Mouse (Mus musculus): Measurements from ENCODE around the gene Tbc1d24. TPM values are rescaled to one million over a fixed set of nuclear protein-coding genes. Genes with fewer than 3 reads are reported as not detected.

Tbc1d24 gene
- polyA plus RNA-seq, 1 experiment = 1.1 TPM

DNA sequence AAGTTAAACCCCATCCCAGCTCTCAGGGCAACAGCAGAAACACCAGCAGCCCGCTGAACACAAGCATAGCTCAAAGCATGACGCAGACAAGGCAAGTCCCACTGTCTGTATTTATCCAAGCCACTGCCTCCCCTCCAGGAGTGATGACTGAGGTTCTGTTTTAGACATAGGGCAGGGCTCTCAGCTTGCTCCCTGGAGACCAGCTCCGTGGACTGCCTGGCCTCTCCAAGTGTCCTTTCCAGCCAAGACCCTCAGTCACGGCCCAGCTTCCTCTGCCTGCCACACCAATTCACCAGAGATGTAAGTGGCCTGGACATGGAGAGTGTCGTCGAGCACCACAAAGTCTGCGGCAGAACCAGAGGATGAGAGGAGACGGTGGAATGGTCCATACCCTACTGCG is 49.6 kb downstream of the Tbc1d24 start:
- peaks cover 60% of the 10 kb centered on the region for H3K36me3 ChIP-seq (replicated peaks; ENCODE audit: low read length)
- H3K4me3 ChIP-seq (replicated peaks) = no peak overlapping the region
- peaks cover 39% of the 10 kb centered on the region for H3K4me1 ChIP-seq

DNA sequence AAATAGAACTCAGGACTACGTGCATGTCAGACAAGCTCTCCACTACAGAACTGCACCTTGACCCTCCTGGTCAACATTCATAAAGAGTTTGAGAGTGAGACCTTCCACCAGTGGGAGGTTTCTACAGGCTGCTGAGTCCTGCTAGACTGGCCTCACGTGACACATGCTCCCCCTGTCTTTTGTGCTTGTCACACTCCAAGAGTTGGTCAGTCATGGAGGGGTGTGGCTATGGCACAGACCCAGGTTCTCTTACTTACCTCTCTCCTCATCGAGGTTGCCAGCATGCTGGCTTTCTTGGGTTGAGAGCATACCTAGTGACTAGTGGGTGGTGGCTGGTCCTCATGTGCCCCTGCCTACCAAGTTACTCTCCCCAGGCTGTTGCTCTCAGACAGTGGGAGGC is 50.9 kb downstream of the Tbc1d24 start:
- peaks cover 40% of the 10 kb centered on the region for H3K4me1 ChIP-seq
- H3K36me3 ChIP-seq (replicated peaks; ENCODE audit: low read length) = peaks cover 56% of the 10 kb centered on the region
- H3K9me3 ChIP-seq = no peaks in the 10 kb centered on the region
- no peak for TF ChIP-seq GATA1 (IDR thresholded peaks at IDR 0.05; ENCODE audit: borderline replicate concordance, low read length)
- TF ChIP-seq FLI1 (IDR thresholded peaks at IDR 0.05; ENCODE audit: low read length) = no peak
- no peaks in the 10 kb centered on the region for H3K27me3 ChIP-seq (replicated peaks)
- H3K4me3 ChIP-seq (replicated peaks) = no peak overlapping the region

More for the DNA sequence above, 49.6 kb downstream of the Tbc1d24 start:
- no peaks in the 10 kb centered on the region for H3K9me3 ChIP-seq
- TF ChIP-seq GATA1 (IDR thresholded peaks at IDR 0.05; ENCODE audit: borderline replicate concordance, low read length) (no peak), FLI1 (IDR thresholded peaks at IDR 0.05; ENCODE audit: low read length) (no peak)
- no peaks in the 10 kb centered on the region for H3K27me3 ChIP-seq (replicated peaks)

DNA sequence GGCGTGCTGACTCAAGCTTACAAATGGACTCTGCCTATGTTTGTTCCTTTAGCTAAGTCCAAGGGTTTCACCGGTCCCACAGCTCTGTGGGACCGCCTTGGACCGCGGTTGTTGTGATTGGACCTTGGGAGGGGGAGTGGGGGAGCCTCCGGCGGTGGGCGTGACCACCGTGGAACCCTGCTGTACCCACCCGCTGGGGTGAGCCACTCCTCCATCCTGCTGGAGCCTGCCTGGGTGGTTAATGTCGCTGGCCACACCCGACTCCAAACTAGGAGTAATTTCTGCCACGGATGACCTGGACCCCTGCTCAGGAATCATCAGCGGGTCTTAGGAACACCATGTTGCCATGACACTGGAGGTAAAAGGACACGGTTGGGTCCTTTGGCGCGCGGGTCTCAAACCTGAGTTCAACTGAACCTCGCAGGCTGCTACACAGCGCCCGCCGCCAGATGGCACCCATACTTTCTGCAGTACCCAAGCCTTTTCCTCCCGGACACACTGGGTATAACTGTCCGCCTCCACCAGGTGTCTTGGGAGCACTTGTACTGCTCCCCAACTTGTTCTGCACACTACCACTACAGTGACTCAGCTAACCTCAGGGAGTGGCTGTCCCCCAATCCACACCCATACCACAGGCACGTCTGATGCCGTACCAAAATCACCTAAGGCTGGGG is 53.3 kb downstream of the Tbc1d24 start:
- Histone ChIP-seq H3K36me3 (replicated peaks; ENCODE audit: low read length) (peaks cover 35% of the 10 kb centered on the region), H3K27me3 (replicated peaks) (no peaks in the 10 kb centered on the region), H3K9me3 (no peaks in the 10 kb centered on the region), H3K4me1 (peaks cover 25% of the 10 kb centered on the region), H3K4me3 (replicated peaks) (peak overlapping the region; percentile 93)
- no peak for TF ChIP-seq FLI1 (IDR thresholded peaks at IDR 0.05; ENCODE audit: low read length)
- TF ChIP-seq GATA1 (IDR thresholded peaks at IDR 0.05; ENCODE audit: borderline replicate concordance, low read length) = no peak

DNA sequence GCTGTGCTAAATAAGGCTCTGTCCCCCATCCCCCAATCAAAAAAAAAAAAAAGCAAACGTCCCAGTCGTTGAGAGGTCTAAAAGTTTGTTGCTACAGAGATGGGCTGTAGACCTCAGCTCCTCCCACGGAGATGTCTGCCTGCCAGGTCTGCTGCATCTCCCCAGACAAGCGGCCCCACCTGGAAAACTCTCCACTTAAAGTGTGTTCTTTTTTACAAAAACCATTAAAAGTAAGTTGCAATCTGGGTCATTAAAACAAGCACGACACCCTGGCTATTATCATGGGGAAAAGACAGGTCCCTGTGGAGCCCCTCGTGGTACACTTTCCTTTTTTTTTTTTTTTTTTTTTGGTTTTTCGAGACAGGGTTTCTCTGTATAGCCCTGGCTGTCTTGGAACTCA is 54.0 kb downstream of the Tbc1d24 start:
- no peaks in the 10 kb centered on the region for H3K27me3 ChIP-seq (replicated peaks)
- TF ChIP-seq GATA1 (IDR thresholded peaks at IDR 0.05; ENCODE audit: borderline replicate concordance, low read length) = no peak
- no peak for TF ChIP-seq FLI1 (IDR thresholded peaks at IDR 0.05; ENCODE audit: low read length)

DNA sequence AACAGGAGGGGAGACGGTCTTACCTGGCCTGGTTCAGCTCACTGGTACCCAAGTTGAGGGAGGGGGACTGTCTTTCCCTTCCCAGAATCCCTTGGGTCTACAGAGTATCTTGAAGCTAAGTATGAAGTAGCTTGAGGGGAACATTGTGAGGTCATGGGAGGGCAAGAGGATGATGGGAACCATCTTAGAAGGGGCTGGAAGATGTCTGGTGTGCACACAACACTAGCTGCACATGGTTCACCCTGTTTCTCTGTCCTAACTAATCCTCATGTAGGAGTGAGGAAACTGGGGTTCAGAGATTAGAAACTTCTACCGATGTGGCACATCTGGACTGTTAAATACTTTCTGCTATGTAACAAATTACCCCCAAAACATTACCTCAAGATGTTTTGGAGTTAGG is 54.5 kb downstream of the Tbc1d24 start, which contains the start of gene Pdpk1:
Gene Pdpk1, minus strand, starts transcription at position 101 of the 400 bp plus-strand sequence.
- no peak for TF ChIP-seq GATA1 (IDR thresholded peaks at IDR 0.05; ENCODE audit: borderline replicate concordance, low read length)
- no peak for TF ChIP-seq FLI1 (IDR thresholded peaks at IDR 0.05; ENCODE audit: low read length)
- Histone ChIP-seq H3K27me3 (replicated peaks) (no peaks in the 10 kb centered on the region), H3K4me3 (replicated peaks) (peak within 1 kb of the TSS; percentile 93), H3K4me1 (peaks cover 31% of the 10 kb centered on the region), H3K36me3 (replicated peaks; ENCODE audit: low read length) (peaks cover 23% of the 10 kb centered on the region), H3K9me3 (no peaks in the 10 kb centered on the region)

More for the DNA sequence above, 54.0 kb downstream of the Tbc1d24 start:
- Histone ChIP-seq H3K4me1 (peaks cover 27% of the 10 kb centered on the region), H3K36me3 (replicated peaks; ENCODE audit: low read length) (peaks cover 28% of the 10 kb centered on the region), H3K9me3 (no peaks in the 10 kb centered on the region), H3K4me3 (replicated peaks) (no peak overlapping the region)

DNA sequence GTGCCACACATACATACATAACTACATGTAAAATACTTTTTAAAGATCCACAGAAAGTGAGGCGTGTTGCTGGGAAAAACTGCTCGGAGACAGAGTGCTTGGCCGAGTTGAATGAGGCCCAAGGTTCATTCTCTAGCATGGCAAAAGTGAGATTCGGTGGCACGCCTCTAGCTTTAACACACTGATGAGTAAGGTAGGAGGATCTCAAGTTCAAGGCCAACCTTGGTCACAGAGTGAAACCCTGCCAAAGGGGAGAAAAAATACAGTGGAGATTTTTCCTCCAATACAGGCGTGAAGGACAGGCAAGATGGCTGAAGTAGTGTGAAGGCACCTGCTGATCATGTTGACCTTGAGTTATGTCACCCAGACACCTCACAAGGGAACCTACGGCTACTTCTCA is 55.9 kb downstream of the Tbc1d24 start:
- Histone ChIP-seq H3K9me3 (no peaks in the 10 kb centered on the region), H3K4me1 (peaks cover 31% of the 10 kb centered on the region), H3K36me3 (replicated peaks; ENCODE audit: low read length) (peaks cover 9% of the 10 kb centered on the region), H3K4me3 (replicated peaks) (no peak overlapping the region), H3K27me3 (replicated peaks) (no peaks in the 10 kb centered on the region)
- TF ChIP-seq FLI1 (IDR thresholded peaks at IDR 0.05; ENCODE audit: low read length) (no peak), GATA1 (IDR thresholded peaks at IDR 0.05; ENCODE audit: borderline replicate concordance, low read length) (no peak)

DNA sequence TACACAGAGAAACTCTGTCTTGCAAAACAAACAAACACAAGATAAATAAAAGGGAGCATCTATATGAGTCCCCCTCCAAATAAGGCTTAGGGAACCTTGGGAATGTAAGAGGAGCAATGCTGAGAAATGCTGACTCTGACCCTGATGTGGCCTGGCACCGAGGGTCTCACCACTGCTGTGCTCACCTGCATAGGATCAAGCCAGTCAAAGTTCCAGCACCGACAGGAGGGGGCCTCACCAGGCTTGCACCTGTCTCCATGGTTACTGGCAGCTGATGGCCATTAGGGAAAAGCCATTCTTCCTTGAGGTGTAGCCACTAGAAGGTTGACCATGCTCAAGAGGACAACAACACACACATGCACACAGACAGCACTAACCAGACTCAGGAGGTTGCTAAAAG is 62.5 kb downstream of the Tbc1d24 start:
- H3K27me3 ChIP-seq (replicated peaks) = no peaks in the 10 kb centered on the region
- peaks cover 45% of the 10 kb centered on the region for H3K4me1 ChIP-seq
- H3K36me3 ChIP-seq (replicated peaks; ENCODE audit: low read length) = peaks cover 10% of the 10 kb centered on the region
- no peak for TF ChIP-seq GATA1 (IDR thresholded peaks at IDR 0.05; ENCODE audit: borderline replicate concordance, low read length)
- no peak for TF ChIP-seq FLI1 (IDR thresholded peaks at IDR 0.05; ENCODE audit: low read length)
- no peak overlapping the region for H3K4me3 ChIP-seq (replicated peaks)
- H3K9me3 ChIP-seq = no peaks in the 10 kb centered on the region

DNA sequence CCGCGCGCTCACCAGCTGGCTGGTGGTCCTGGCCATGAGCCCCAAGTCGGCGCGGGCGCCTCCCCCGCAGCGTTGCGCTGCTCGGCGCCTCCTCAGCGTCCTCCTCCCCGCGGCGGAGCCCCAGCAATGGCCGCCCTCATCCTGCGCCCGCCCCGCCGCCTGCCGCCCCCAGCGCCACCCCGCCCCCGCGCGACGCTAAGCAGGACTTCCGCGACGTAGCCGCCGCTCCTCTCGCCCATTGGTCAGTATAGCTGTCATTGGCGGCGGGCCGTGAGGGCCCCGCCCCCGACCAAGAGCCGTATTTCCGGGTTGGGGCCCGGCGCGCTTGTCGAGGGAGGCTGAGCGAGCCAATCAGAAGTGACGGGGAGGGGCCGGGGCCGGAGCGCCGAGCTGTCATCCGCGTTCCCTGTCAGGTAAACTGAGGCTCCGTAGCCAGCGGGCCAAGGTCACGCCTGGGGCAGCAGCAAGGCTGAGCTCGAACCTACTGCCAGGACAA is 63.9 kb downstream of the Tbc1d24 start:
- Histone ChIP-seq H3K4me3 (replicated peaks) (peak overlapping the region; percentile 95), H3K9me3 (no peaks in the 10 kb centered on the region), H3K27me3 (replicated peaks) (no peaks in the 10 kb centered on the region), H3K4me1 (peaks cover 57% of the 10 kb centered on the region), H3K36me3 (replicated peaks; ENCODE audit: low read length) (peaks cover 14% of the 10 kb centered on the region)
- TF ChIP-seq GATA1 (IDR thresholded peaks at IDR 0.05; ENCODE audit: borderline replicate concordance, low read length) (no peak), FLI1 (IDR thresholded peaks at IDR 0.05; ENCODE audit: low read length) (no peak)

DNA sequence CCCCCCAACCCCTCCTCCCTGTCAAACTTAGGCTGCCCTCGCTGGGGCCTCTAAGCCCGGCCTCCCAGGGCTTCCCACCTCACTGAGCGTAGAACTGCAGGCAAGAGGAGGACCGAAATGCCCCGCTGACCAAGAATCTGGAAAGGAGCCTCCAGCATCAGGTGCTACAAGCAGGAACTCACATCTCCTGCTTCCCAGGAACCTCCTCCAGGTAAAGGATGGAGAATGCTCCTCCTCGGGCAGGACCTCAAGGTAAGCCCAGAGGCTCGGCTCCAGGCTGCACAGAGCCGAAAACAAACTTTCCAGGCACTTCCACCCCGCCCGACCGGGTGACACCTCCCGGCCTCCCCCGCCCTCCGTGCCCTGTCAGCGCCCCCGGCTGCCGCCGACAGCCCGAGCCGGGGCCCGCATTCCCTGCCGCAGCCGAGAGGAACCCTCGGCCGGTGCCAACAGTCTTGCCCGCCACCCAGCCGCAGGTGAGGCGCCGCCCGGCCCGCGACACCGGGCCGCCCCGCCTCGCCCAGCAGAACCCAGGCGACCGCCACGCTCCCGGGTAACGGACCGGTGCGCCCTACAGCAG is 64.4 kb downstream of the Tbc1d24 start:
- peaks cover 57% of the 10 kb centered on the region for H3K4me1 ChIP-seq
- TF ChIP-seq GATA1 (IDR thresholded peaks at IDR 0.05; ENCODE audit: borderline replicate concordance, low read length) = no peak
- TF ChIP-seq FLI1 (IDR thresholded peaks at IDR 0.05; ENCODE audit: low read length) = no peak
- H3K27me3 ChIP-seq (replicated peaks) = no peaks in the 10 kb centered on the region
- H3K4me3 ChIP-seq (replicated peaks) = peak overlapping the region; percentile 95
- no peaks in the 10 kb centered on the region for H3K9me3 ChIP-seq
- peaks cover 14% of the 10 kb centered on the region for H3K36me3 ChIP-seq (replicated peaks; ENCODE audit: low read length)

DNA sequence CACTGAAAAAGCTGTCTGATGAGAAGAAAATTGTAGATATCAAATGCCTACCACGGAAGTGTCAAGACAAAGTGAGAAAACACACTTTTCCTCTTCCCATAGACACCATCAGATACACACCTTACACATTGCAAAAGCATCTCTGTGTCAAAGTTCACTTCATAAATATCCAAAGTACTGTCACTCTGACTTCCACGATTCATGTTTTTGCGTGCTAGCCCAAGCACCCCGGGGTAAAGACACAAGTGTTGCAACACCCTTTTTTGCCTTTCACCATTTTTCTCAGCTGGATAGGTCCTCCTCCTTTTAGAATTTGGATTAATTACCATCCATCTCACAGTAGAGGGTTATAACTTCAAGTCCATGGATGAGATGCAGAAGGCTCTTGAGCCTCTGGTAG is 65.4 kb downstream of the Tbc1d24 start:
- Histone ChIP-seq H3K4me1 (peaks cover 60% of the 10 kb centered on the region), H3K36me3 (replicated peaks; ENCODE audit: low read length) (peaks cover 16% of the 10 kb centered on the region), H3K9me3 (no peaks in the 10 kb centered on the region), H3K27me3 (replicated peaks) (no peaks in the 10 kb centered on the region), H3K4me3 (replicated peaks) (peak overlapping the region; percentile 95)
- TF ChIP-seq GATA1 (IDR thresholded peaks at IDR 0.05; ENCODE audit: borderline replicate concordance, low read length) = no peak
- no peak for TF ChIP-seq FLI1 (IDR thresholded peaks at IDR 0.05; ENCODE audit: low read length)

Measured in megakaryocyte, embryonic 14.5 days (primary cell).